Mouse (Mus musculus) ES-E14 (cell line): ENCODE data around the gene Mmp20. TPM values are rescaled to one million over a fixed set of nuclear protein-coding genes. Genes with fewer than 3 reads are reported as not detected.

ENCODE experiments used
- DNase-seq: peaks from one replicate; pipeline ENCODE4 v3.0.0-alpha.2; 2013; ENCODE audit warnings: low read depth, low spot score
- H3K27ac ChIP-seq: 2 replicates; pipeline ENCODE4 v1.5.1; 2012; ENCODE audit warnings: low read depth, mild to moderate bottlenecking, low read length, moderate library complexity, mixed read lengths; ENCODE audit not compliant: poor library complexity, insufficient read depth, severe bottlenecking
- H3K36me3 ChIP-seq: 2 replicates; pipeline ENCODE4 v1.6.1; 2012; ENCODE audit warnings: mild to moderate bottlenecking, low read length, moderate library complexity, mixed read lengths; ENCODE audit not compliant: control insufficient read depth, poor library complexity, insufficient read depth, severe bottlenecking
- H3K4me1 ChIP-seq, 2 experiments: fragments of 150-350 bp in 1 of 2; sonication (generic) in 1 of 2; 2 replicates each; pipeline ENCODE4 v1.6.1; 2012; ENCODE audit warnings: low read length in 2 of 2, mild to moderate bottlenecking in 1 of 2, mixed read lengths in 1 of 2; ENCODE audit not compliant: control insufficient read depth in 2 of 2, insufficient read depth in 2 of 2, poor library complexity in 1 of 2
- H3K4me3 ChIP-seq, 2 experiments: fragments of 150-350 bp in 1 of 2; sonication (generic) in 1 of 2; 2 replicates each; pipeline ENCODE4 v1.5.1; 2012; ENCODE audit warnings: low read length in 2 of 2, low read depth in 1 of 2, mild to moderate bottlenecking in 1 of 2, mixed read lengths in 1 of 2; ENCODE audit not compliant: insufficient read depth in 1 of 2, poor library complexity in 1 of 2, severe bottlenecking in 1 of 2
- H3K9ac ChIP-seq: 2 replicates; pipeline ENCODE4 v1.6.1; 2012; ENCODE audit warnings: low read depth, mild to moderate bottlenecking, low read length, mixed read lengths; ENCODE audit not compliant: poor library complexity, insufficient read depth, severe bottlenecking
- H3K9me3 ChIP-seq: fragments of 150-350 bp; sonication (generic); 2 replicates; pipeline ENCODE4 v1.6.1; 2012; ENCODE audit warnings: low read depth, mild to moderate bottlenecking, low read length; ENCODE audit not compliant: control insufficient read depth, insufficient read depth
- CHD2 ChIP-seq: IDR thresholded peaks from 2 replicates; pipeline ENCODE4 v1.6.1; 2014; ENCODE audit warnings: mild to moderate bottlenecking, low read depth, low read length, inconsistent platforms
- HCFC1 ChIP-seq: IDR thresholded peaks from 2 replicates; pipeline ENCODE4 v1.6.1; 2012; ENCODE audit warnings: low read length, inconsistent platforms, borderline replicate concordance; ENCODE audit not compliant: insufficient read depth
- MAFK ChIP-seq: IDR thresholded peaks from 2 replicates; pipeline ENCODE4 v1.6.1; 2014; ENCODE audit warnings: mild to moderate bottlenecking, low read depth, low read length, inconsistent platforms; ENCODE audit not compliant: insufficient read depth
- ZC3H11A ChIP-seq: IDR thresholded peaks from 2 replicates; pipeline ENCODE4 v1.6.1; 2012; ENCODE audit warnings: low read depth, mild to moderate bottlenecking, inconsistent platforms, low read length, borderline replicate concordance
- ZNF384 ChIP-seq: IDR thresholded peaks from 2 replicates; pipeline ENCODE4 v1.6.1; 2012; ENCODE audit warnings: low read depth, low read length, inconsistent platforms
- in situ Hi-C, 2 experiments: fragments of 600-800 bp; cut with MboI; formaldehyde crosslinking; loops; one replicate each; pipeline ENCODE4 v1.15.1; 2025; ENCODE audit warnings: low sequenced_read_pairs in 2 of 2, inconsistent platforms in 1 of 2; ENCODE audit not compliant: unreplicated experiment in 2 of 2
- total RNA-seq: library from RNA; depleted of rRNA; stranded (reverse); fragments of 300-350 nt; gene quantifications from 2 replicates; pipeline ENCODE4 v1.2.3, GENCODE M21; 2012; rRNA removed

Gene Mmp20
- total RNA-seq = 0.16 and 0.18 TPM in 2 replicates

DNA sequence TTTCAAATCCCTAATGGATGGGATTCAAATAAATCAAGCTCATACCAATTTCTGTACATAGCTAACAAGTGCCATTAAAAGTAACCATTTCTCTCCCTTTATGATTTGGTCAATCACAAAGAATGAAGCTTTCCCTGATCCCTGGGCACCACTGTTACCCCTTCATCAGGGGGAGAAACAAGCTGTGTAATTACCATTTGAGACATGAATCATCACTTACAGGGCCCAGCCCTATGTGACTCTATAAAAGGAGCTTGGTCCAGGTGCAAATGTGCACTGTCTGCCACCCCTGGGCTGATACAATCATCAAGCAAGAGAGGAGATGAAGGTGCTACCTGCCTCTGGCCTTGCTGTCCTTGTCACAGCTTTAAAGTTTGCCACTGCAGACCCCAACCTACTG, at the start of gene Mmp20:
TSS of gene Mmp20 (plus strand) at position 301 of the 400 bp plus-strand sequence.
- H3K9me3 ChIP-seq = no peaks in the 10 kb centered on the region
- H3K4me1 ChIP-seq = no peaks in the 10 kb centered on the region
- no peak within 1 kb of the TSS for H3K9ac ChIP-seq
- in situ Hi-C loops = no loop called here
- no peak for DNase-seq
- no peak within 1 kb of the TSS for H3K4me3 ChIP-seq
- no peak for TF ChIP-seq MAFK
- no peak for TF ChIP-seq ZNF384
- TF ChIP-seq ZC3H11A = no peak
- no peak for TF ChIP-seq HCFC1
- no peak for TF ChIP-seq CHD2
- no peak within 1 kb of the TSS for H3K27ac ChIP-seq
- H3K36me3 ChIP-seq = no peaks in the 10 kb centered on the region

DNA sequence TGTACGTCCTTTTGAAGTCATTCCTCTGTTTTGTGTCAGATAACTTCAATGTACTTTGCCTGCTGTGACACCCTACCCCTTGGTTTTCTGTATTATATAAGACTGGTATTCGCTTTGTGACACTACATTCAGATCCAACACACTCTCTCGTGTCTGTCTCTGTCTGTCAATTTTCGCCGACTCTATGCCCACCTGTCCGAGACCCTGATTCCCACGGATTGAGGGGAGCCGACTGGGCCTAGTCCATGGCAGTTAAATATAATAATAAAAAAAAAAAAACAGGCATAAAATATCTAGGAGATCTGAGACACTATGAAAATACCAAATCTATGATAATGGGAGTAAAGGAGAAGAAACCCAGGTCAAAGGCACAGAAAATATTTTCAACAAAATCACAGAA, 38.0 kb upstream of the Mmp20 start:
- no peaks in the 10 kb centered on the region for H3K9me3 ChIP-seq
- no peaks in the 10 kb centered on the region for H3K4me1 ChIP-seq
- in situ Hi-C loops = loop anchor here in 1 of 2 experiments (10.0 kb wide), 1 partner anchor 375 kb away; no protein-coding TSS in a partner anchor
- H3K36me3 ChIP-seq = no peaks in the 10 kb centered on the region
- H3K4me3 ChIP-seq = no peak overlapping the region
- TF ChIP-seq CHD2 (no peak), ZNF384 (no peak), MAFK (no peak), ZC3H11A (no peak), HCFC1 (no peak)
- no peak overlapping the region for H3K27ac ChIP-seq
- no peak for DNase-seq
- H3K9ac ChIP-seq = no peak overlapping the region

DNA sequence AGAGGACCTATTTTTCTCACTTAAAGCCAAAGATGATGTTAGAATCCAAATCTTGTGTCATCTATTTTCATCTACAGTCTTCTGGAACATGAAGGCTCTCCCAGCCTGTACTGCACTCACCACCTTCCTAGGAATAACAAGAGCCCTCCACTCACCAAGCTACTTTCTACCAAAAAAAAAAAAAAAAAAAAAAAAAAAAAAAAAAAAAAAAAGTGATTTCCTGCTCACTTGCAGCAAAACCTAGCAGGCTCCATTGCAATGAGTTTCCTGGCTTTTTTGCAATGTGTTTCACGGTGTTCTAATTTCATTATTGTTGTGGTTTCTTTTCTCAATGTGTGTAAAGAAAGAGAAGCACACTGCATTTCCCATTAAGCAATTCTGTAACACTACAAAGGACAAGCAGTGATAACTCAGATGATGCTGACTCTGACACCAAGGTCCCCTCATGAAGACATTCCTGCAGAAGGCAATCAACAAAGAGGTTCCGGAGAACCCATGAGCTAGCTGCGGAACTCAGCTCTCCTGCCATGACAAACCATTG, 34.7 kb upstream of the Mmp20 start:
- in situ Hi-C loops = loop anchor here in 1 of 2 experiments (10.0 kb wide), 1 partner anchor 379 kb away; no protein-coding TSS in a partner anchor
- no peak for DNase-seq
- Histone ChIP-seq H3K9ac (no peak overlapping the region), H3K36me3 (no peaks in the 10 kb centered on the region), H3K9me3 (no peaks in the 10 kb centered on the region), H3K4me3 (no peak overlapping the region), H3K4me1 (no peaks in the 10 kb centered on the region), H3K27ac (no peak overlapping the region)
- no peak for TF ChIP-seq HCFC1
- TF ChIP-seq ZNF384 = 0 out of 2 replicates have a peak, but pooled peaks have one; percentile 57

DNA sequence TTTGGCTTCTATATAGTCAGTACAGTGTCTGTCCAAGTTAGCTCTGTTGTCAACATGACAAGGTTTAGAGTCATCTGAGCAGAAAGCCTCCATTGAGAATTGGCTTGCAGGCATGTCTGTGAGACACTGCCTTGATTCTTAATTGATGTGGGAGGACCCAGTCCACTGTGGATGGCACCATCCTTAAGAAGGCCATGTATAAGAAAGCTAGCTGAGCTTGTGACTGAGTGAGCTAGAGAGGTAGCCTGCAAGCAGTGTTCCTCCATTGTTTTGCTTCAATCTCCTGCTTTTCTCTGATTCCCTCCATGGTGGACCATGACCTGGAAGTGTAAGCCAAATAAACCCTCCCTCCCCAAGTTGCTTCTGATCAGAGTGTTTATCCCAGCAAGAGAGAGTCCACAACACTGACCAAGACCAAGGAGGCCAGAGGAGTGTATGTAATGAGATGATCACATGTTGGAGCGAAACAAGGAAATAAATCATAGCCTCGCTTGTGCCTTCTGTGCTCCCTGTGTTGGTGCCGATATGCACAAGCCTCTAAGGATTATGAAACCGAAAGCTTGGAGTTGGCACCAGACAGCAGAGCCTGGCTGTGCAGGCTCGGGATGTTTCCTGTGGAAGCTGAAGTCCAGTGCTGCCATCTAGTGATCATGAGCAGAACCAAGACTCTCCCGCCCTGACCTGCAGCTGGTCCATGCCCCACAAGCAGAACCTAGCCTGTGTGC, 33.1 kb upstream of the Mmp20 start:
- Histone ChIP-seq H3K9me3 (no peaks in the 10 kb centered on the region), H3K4me1 (no peaks in the 10 kb centered on the region), H3K27ac (no peak overlapping the region), H3K9ac (no peak overlapping the region), H3K4me3 (no peak overlapping the region), H3K36me3 (no peaks in the 10 kb centered on the region)
- in situ Hi-C loops = loop anchor here in 1 of 2 experiments (10.0 kb wide), 1 partner anchor 380 kb away; no protein-coding TSS in a partner anchor
- DNase-seq = peak; percentile 46
- no peak for TF ChIP-seq ZNF384
- peak; percentile 91 for TF ChIP-seq ZC3H11A
